Mouse (Mus musculus) MEL (cell line): ENCODE measurements around the gene Tmigd1. TPM values are rescaled to one million over a fixed set of nuclear protein-coding genes. Genes with fewer than 3 reads are reported as not detected.

Experiments used
- DNase-seq: peaks from one replicate; pipeline ENCODE4 v3.0.0; 2011; ENCODE audit warnings: low read depth, low spot score
- H3K27ac ChIP-seq: 2 replicates; pipeline ENCODE4 v1.5.1; 2012; ENCODE audit warnings: low read depth, mild to moderate bottlenecking, control low read depth, low read length, moderate library complexity; ENCODE audit not compliant: control insufficient read depth
- H3K27me3 ChIP-seq, 2 experiments: fragments of 150-350 bp in 1 of 2; sonication (generic) in 1 of 2; 2 replicates each; pipeline ENCODE4 v1.6.1; 2012; ENCODE audit warnings: low read length in 2 of 2, mild to moderate bottlenecking in 2 of 2, improper control_type of control experiment in 1 of 2, moderate library complexity in 1 of 2; ENCODE audit not compliant: insufficient read depth in 2 of 2, control insufficient read depth in 1 of 2
- H3K36me3 ChIP-seq, 2 experiments: 2 replicates each; pipeline ENCODE4 v1.6.1; 2012 to 2014; ENCODE audit warnings: low read length in 2 of 2, improper control_type of control experiment in 1 of 2, inconsistent platforms in 1 of 2, mild to moderate bottlenecking in 1 of 2; ENCODE audit not compliant: insufficient read depth in 2 of 2, control insufficient read depth in 1 of 2
- H3K4me1 ChIP-seq, 2 experiments: fragments of 150-350 bp in 1 of 2; sonication (generic) in 1 of 2; 2 replicates each; pipeline ENCODE4 v1.6.1; 2012; ENCODE audit warnings: low read length in 2 of 2, improper control_type of control experiment in 1 of 2, mild to moderate bottlenecking in 1 of 2; ENCODE audit not compliant: insufficient read depth in 2 of 2, control insufficient read depth in 1 of 2
- H3K4me3 ChIP-seq, 2 experiments: fragments of 150-350 bp in 1 of 2; sonication (generic) in 1 of 2; 2 replicates each; pipeline ENCODE4 v1.5.1; 2012; ENCODE audit warnings: low read depth in 2 of 2, low read length in 2 of 2, mild to moderate bottlenecking in 2 of 2, moderate library complexity in 2 of 2, control low read depth in 1 of 2, improper control_type of control experiment in 1 of 2; ENCODE audit not compliant: control insufficient read depth in 1 of 2, insufficient read depth in 1 of 2
- H3K79me2 ChIP-seq: 2 replicates; pipeline ENCODE4 v1.6.1; 2012; ENCODE audit warnings: mild to moderate bottlenecking, low read length, moderate library complexity; ENCODE audit not compliant: control insufficient read depth, poor library complexity, insufficient read depth
- H3K9ac ChIP-seq: 2 replicates; pipeline ENCODE4 v1.6.1; 2012; ENCODE audit warnings: low read depth, mild to moderate bottlenecking, control low read depth, low read length, moderate library complexity; ENCODE audit not compliant: control insufficient read depth, poor library complexity, severe bottlenecking
- H3K9me3 ChIP-seq: fragments of 150-350 bp; sonication (generic); replicated peaks from 2 replicates; pipeline ENCODE4 v1.6.1; 2012; ENCODE audit warnings: mild to moderate bottlenecking, low read length, improper control_type of control experiment, moderate library complexity; ENCODE audit not compliant: insufficient read depth
- CHD1 ChIP-seq: IDR thresholded peaks from 2 replicates; pipeline ENCODE4 v1.6.1; 2012; ENCODE audit warnings: low read depth, mild to moderate bottlenecking, inconsistent platforms, low read length, improper control_type of control experiment
- CHD2 ChIP-seq: IDR thresholded peaks from 2 replicates; pipeline ENCODE4 v1.6.1; 2011; ENCODE audit warnings: low read length, improper control_type of control experiment
- CTCF ChIP-seq, 3 experiments: IDR thresholded peaks in 2 of 3; conservative IDR thresholded peaks in 1 of 3; 2 replicates each; pipeline ENCODE4 v1.5.1; 2011 to 2012; ENCODE audit warnings: low read length in 3 of 3, low read depth in 2 of 3, mild to moderate bottlenecking in 2 of 3, improper control_type of control experiment in 1 of 3, inconsistent platforms in 1 of 3, mixed read lengths in 1 of 3, moderate library complexity in 1 of 3; ENCODE audit not compliant: control insufficient read depth in 1 of 3, insufficient read depth in 1 of 3, poor library complexity in 1 of 3, severe bottlenecking in 1 of 3
- E2F4 ChIP-seq: IDR thresholded peaks from 2 replicates; pipeline ENCODE4 v1.6.1; 2011; ENCODE audit warnings: low read depth, low read length, improper control_type of control experiment, borderline replicate concordance
- EP300 ChIP-seq, 2 experiments: IDR thresholded peaks; 2 replicates each; pipeline ENCODE4 v1.6.1; 2011; ENCODE audit warnings: improper control_type of control experiment in 2 of 2, low read length in 2 of 2, low read depth in 1 of 2, mild to moderate bottlenecking in 1 of 2
- ETS1 ChIP-seq: IDR thresholded peaks from 2 replicates; pipeline ENCODE4 v1.6.1; 2012; ENCODE audit warnings: low read depth, mild to moderate bottlenecking, inconsistent platforms, low read length, improper control_type of control experiment, moderate library complexity
- JUND ChIP-seq: IDR thresholded peaks from 2 replicates; pipeline ENCODE4 v1.6.1; 2011; ENCODE audit warnings: low read depth, mild to moderate bottlenecking, improper control_type of control experiment, low read length
- MAX ChIP-seq: IDR thresholded peaks from 2 replicates; pipeline ENCODE4 v1.6.1; 2011; ENCODE audit warnings: low read length, improper control_type of control experiment
- MAZ ChIP-seq: IDR thresholded peaks from 2 replicates; pipeline ENCODE4 v1.6.1; 2012; ENCODE audit warnings: low read depth, mild to moderate bottlenecking, inconsistent platforms, low read length, improper control_type of control experiment
- MXI1 ChIP-seq: IDR thresholded peaks from 2 replicates; pipeline ENCODE4 v1.6.1; 2011; ENCODE audit warnings: mild to moderate bottlenecking, low read depth, low read length, improper control_type of control experiment
- MYC ChIP-seq: IDR thresholded peaks from 2 replicates; pipeline ENCODE4 v1.6.1; 2011; ENCODE audit warnings: low read depth, mild to moderate bottlenecking, low read length, improper control_type of control experiment, moderate library complexity
- POLR2AphosphoS2 ChIP-seq: IDR thresholded peaks from 2 replicates; pipeline ENCODE4 v1.6.1; 2011; ENCODE audit warnings: low read length, improper control_type of control experiment
- RAD21 ChIP-seq: IDR thresholded peaks from 2 replicates; pipeline ENCODE4 v1.6.1; 2011; ENCODE audit warnings: mild to moderate bottlenecking, low read depth, low read length, improper control_type of control experiment
- RCOR1 ChIP-seq: IDR thresholded peaks from 2 replicates; pipeline ENCODE4 v1.6.1; 2012; ENCODE audit warnings: low read depth, mild to moderate bottlenecking, inconsistent platforms, low read length, improper control_type of control experiment
- SMC3 ChIP-seq: IDR thresholded peaks from 2 replicates; pipeline ENCODE4 v1.6.1; 2011; ENCODE audit warnings: low read depth, low read length, improper control_type of control experiment
- USF2 ChIP-seq, 2 experiments: IDR thresholded peaks; 2 replicates each; pipeline ENCODE4 v1.6.1; 2011 to 2012; ENCODE audit warnings: improper control_type of control experiment in 2 of 2, low read length in 2 of 2, borderline replicate concordance in 1 of 2, inconsistent platforms in 1 of 2, low read depth in 1 of 2, mild to moderate bottlenecking in 1 of 2; ENCODE audit not compliant: insufficient read depth in 1 of 2
- ZC3H11A ChIP-seq: IDR thresholded peaks from 2 replicates; pipeline ENCODE4 v1.6.1; 2012; ENCODE audit warnings: low read depth, mild to moderate bottlenecking, inconsistent platforms, low read length, improper control_type of control experiment
- ZMIZ1 ChIP-seq: IDR thresholded peaks from 2 replicates; pipeline ENCODE4 v1.6.1; 2012; ENCODE audit warnings: low read depth, mild to moderate bottlenecking, inconsistent platforms, low read length, improper control_type of control experiment, moderate library complexity
- ZNF384 ChIP-seq: IDR thresholded peaks from 2 replicates; pipeline ENCODE4 v1.6.1; 2012; ENCODE audit warnings: low read depth, mild to moderate bottlenecking, inconsistent platforms, low read length, improper control_type of control experiment
- polyA plus RNA-seq, 2 experiments: library from polyadenylated mRNA; stranded (reverse) in 1 of 2; unstranded in 1 of 2; fragments of >175 nt in 1 of 2; fragments of >200 nt in 1 of 2; gene quantifications; 2 replicates each; pipeline versions ENCODE4 v1.2.1 to v1.2.4; 2012; ENCODE audit warnings: low replicate concordance in 2 of 2, low read depth in 1 of 2; ENCODE audit not compliant: insufficient read length in 2 of 2, insufficient read depth in 1 of 2, missing spikeins in 1 of 2
- total RNA-seq: library from RNA; depleted of rRNA; stranded (reverse); fragments of 300-350 nt; gene quantifications from 2 replicates; pipeline ENCODE4 v1.2.3, GENCODE M21; 2012

The Tmigd1 gene
- total and polyA plus RNA-seq, 3 experiments, result not detected

- TF ChIP-seq MAZ (peak; percentile 61; the same call in 1 of the 2 replicates), RCOR1 (no peak), EP300 (IDR thresholded peaks at IDR 0.05; ENCODE audit: low read depth in 1 of 2, low read length in 2 of 2) (peak in 1 of 2 experiments; percentile 26; a peak in 1 of 4 replicates), MAX (no peak)
Observed at GRCm38 (mm10) chr11:76889339-76890164, 12.4 kb upstream of the Tmigd1 start (continued).

GRCm38 (mm10) chr11:76891171-76891570 is 10.8 kb upstream of the Tmigd1 start:
- Histone ChIP-seq H3K36me3 (peaks cover 0 to 6% of the 10 kb centered on the region in 2 experiments; a peak in 2 of 4 replicates), H3K4me3 (no peak overlapping the region), H3K79me2 (no peaks in the 10 kb centered on the region), H3K27ac (no peak overlapping the region), H3K27me3 (no peaks in the 10 kb centered on the region), H3K9me3 (no peaks in the 10 kb centered on the region), H3K9ac (no peak overlapping the region), H3K4me1 (peaks cover 5 to 10% of the 10 kb centered on the region in 2 experiments; a peak in 3 of 4 replicates)
- TF ChIP-seq POLR2AphosphoS2 (no peak), RAD21 (no peak), ZC3H11A (no peak), MXI1 (no peak), E2F4 (no peak), CHD1 (no peak), SMC3 (no peak), MYC (no peak), MAX (no peak), ZMIZ1 (no peak), JUND (no peak)
- DNase-seq, result no peak

- H3K4me3 ChIP-seq, result no peak overlapping the region
- no peak overlapping the region for H3K9ac ChIP-seq
- H3K27me3 ChIP-seq, result no peaks in the 10 kb centered on the region
- peaks cover 5 to 10% of the 10 kb centered on the region in 2 experiments; a peak in 3 of 4 replicates for H3K4me1 ChIP-seq
- H3K79me2 ChIP-seq, result no peaks in the 10 kb centered on the region
- peaks cover 0 to 6% of the 10 kb centered on the region in 2 experiments; a peak in 2 of 4 replicates for H3K36me3 ChIP-seq
- no peak for TF ChIP-seq RAD21
- TF ChIP-seq MYC, result no peak
- TF ChIP-seq ZNF384, result no peak
- no peak for TF ChIP-seq MXI1
- no peak for TF ChIP-seq CTCF (IDR thresholded peaks at IDR 0.05 in 2 of 3, conservative IDR thresholded peaks at IDR 0.05 in 1 of 3; ENCODE audit: control insufficient read depth in 1 of 3, insufficient read depth in 1 of 3, low read depth in 2 of 3, low read length in 3 of 3, poor library complexity in 1 of 3, severe bottlenecking in 1 of 3)
- TF ChIP-seq USF2 (IDR thresholded peaks at IDR 0.05; ENCODE audit: borderline replicate concordance in 1 of 2, insufficient read depth in 1 of 2, low read depth in 1 of 2, low read length in 2 of 2), result no peak
- TF ChIP-seq ETS1, result no peak
- no peak for TF ChIP-seq CHD2
- no peak overlapping the region for H3K27ac ChIP-seq
- no peaks in the 10 kb centered on the region for H3K9me3 ChIP-seq
- DNase-seq, result no peak
Observed at GRCm38 (mm10) chr11:76891738-76892349, 10.1 kb upstream of the Tmigd1 start.
